Mouse (Mus musculus) liver, embryonic 15.5 days (tissue): ENCODE measurements around the gene Ccnyl1. TPM values are rescaled to one million over a fixed set of nuclear protein-coding genes. Genes with fewer than 3 reads are reported as not detected.
A peak's percentile ranks its signal among the peaks of the same experiment; 100 is the strongest.
"Not testable (repeated sequence)": the region's sequence is repeated elsewhere in the genome, so short reads cannot be mapped to it uniquely, and the experiment has no call there.

Source experiments
- ATAC-seq: fragments of 200-750 bp; cut with Nextera tagmentation; 2 replicates; pipeline ENCODE4 v1.8.0; 2017; ENCODE audit warnings: moderate number of reproducible peaks, mild to moderate bottlenecking, moderate library complexity; ENCODE audit not compliant: insufficient read depth
- H3K27ac ChIP-seq: fragments of 300-500 bp; sonication (generic); replicated peaks from 2 replicates; pipeline ENCODE4 v1.5.1; 2015; ENCODE audit warnings: mild to moderate bottlenecking, inconsistent platforms
- H3K27me3 ChIP-seq: fragments of 300-500 bp; sonication (generic); 2 replicates; pipeline ENCODE4 v1.6.1; 2015; ENCODE audit warnings: mild to moderate bottlenecking, inconsistent platforms
- H3K36me3 ChIP-seq: fragments of 300-500 bp; sonication (generic); replicated peaks from 2 replicates; pipeline ENCODE4 v1.6.1; 2015; ENCODE audit warnings: moderate library complexity, mild to moderate bottlenecking, inconsistent platforms
- H3K4me1 ChIP-seq: fragments of 300-500 bp; sonication (generic); replicated peaks from 2 replicates; pipeline ENCODE4 v1.6.1; 2015; ENCODE audit warnings: inconsistent platforms
- H3K4me2 ChIP-seq: fragments of 300-500 bp; sonication (generic); 2 replicates; pipeline ENCODE4 v1.6.1; 2015; ENCODE audit warnings: moderate library complexity, mild to moderate bottlenecking, inconsistent platforms
- H3K4me3 ChIP-seq: fragments of 300-500 bp; sonication (generic); replicated peaks from 2 replicates; pipeline ENCODE4 v1.5.1; 2015; ENCODE audit warnings: mild to moderate bottlenecking, inconsistent platforms
- H3K9ac ChIP-seq: fragments of 300-500 bp; sonication (generic); 2 replicates; pipeline ENCODE4 v1.6.1; 2015; ENCODE audit warnings: moderate library complexity, mild to moderate bottlenecking, inconsistent platforms
- H3K9me3 ChIP-seq: fragments of 300-500 bp; sonication (generic); replicated peaks from 2 replicates; pipeline ENCODE4 v1.6.1; 2016; ENCODE audit warnings: inconsistent platforms
- WGBS: fragments of 180-500 bp; shearing (Covaris S2); methylation state at CpG from one replicate; pipeline ENCODE4 v1.1.7; 2015; ENCODE audit warnings: mixed read lengths; ENCODE audit not compliant: insufficient replicate concordance; 5-methylcytosine and 5-hydroxymethylcytosine counted together
- polyA plus RNA-seq: library from polyadenylated mRNA; unstranded; fragments of >200 nt; fragmentation: Nextera tagmentation; extraction: Ambion mirVana; gene quantifications from 2 replicates; pipeline ENCODE4 v1.2.1, GENCODE M21; 2015

Gene Ccnyl1
- 0.67 and 0.98 TPM in 2 replicates for polyA plus RNA-seq

DNA sequence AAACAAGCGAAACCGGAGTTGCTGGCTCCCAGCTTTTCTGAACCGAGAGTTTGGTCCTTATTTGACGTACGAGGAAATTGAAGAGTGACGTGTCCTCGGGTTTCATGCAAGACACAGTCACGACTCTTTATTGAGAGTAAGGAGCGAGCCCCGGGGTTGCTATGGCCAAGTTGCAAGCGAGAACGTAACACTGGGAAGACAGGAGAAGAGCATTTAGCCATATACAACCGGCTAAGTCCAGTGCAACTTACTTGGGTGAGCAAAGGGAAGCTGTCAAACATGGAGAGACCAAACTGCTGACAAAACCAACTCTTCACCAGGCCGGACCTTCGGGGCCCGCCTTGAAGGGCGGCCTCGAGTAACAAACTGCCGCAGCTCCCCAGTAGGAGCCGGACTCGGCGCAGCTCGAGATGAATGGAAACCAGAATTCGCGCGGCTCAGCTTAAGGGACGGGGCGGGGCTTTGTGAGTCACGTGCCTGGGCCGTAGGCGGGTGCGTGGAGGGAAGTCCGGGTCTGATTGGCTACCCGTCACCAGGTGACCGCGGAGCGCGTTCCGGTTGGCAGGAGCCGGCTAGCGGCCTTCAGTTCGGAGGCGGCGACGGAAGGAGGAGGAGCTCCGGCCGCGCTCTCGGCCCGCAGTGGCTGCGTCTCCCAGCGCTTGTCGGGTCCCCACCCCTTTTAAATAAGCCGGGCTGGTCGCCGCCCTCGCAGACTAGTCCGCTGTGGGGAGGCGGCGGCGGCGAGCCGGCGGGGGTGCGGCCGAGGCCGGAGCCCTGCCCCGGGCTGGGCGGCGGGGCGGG lies at the start of gene Ccnyl1:
Gene Ccnyl1 (plus strand): TSS at position 243 of the 801 bp plus-strand sequence.
- under 1% methylated on average over 71 of the region's 71 CpGs for WGBS
- Histone ChIP-seq H3K9me3 (no peaks in the 10 kb centered on the region), H3K27me3 (0 out of 2 replicates have a peak, but pooled peaks cover 2% of the 10 kb centered on the region), H3K36me3 (no peaks in the 10 kb centered on the region), H3K4me1 (peaks cover 34% of the 10 kb centered on the region), H3K9ac (peak within 1 kb of the TSS; percentile 85), H3K27ac (peak within 1 kb of the TSS; percentile 86), H3K4me2 (peak within 1 kb of the TSS; percentile 99), H3K4me3 (peak within 1 kb of the TSS; percentile 73)
- ATAC-seq = peak; percentile 98

DNA sequence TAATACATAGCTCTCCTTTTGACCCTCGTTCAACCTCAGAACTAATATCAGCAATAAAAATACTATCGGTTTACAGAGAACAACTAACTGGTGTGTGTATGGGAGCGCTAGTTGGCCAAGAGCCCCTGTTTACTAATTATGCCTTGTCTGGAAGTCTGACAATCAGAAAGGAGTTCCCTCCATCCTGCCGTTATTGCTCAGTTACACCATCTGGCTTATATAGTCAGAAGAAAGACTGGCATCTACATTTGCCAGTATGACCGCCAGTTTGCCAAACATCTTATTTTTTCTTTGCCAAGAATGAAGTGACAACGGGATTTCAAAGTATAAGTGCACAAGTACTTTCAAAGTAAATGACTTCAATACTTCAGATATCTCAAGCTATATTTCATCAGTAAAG lies 49.2 kb upstream of the Ccnyl1 start:
- Histone ChIP-seq H3K4me3 (no peak overlapping the region), H3K27me3 (no peaks in the 10 kb centered on the region), H3K4me1 (peaks cover 16% of the 10 kb centered on the region), H3K36me3 (no peaks in the 10 kb centered on the region), H3K27ac (no peak overlapping the region), H3K9me3 (no peaks in the 10 kb centered on the region), H3K4me2 (no peak overlapping the region), H3K9ac (no peak overlapping the region)
- 77% methylated on average over 6 of the region's 6 CpGs for WGBS
- no peak for ATAC-seq

- ATAC-seq, H3K4me3 ChIP-seq, H3K4me2 ChIP-seq, H3K27ac ChIP-seq, H3K36me3 ChIP-seq, H3K9me3 ChIP-seq, H3K27me3 ChIP-seq, H3K9ac ChIP-seq: not testable (repeated sequence)
- WGBS = 81% methylated on average over 8 of the region's 8 CpGs
- peaks cover 16% of the 10 kb centered on the region for H3K4me1 ChIP-seq
Measured at GRCm38 (mm10) chr1:64642541-64642940, 47.7 kb upstream of the Ccnyl1 start.

DNA sequence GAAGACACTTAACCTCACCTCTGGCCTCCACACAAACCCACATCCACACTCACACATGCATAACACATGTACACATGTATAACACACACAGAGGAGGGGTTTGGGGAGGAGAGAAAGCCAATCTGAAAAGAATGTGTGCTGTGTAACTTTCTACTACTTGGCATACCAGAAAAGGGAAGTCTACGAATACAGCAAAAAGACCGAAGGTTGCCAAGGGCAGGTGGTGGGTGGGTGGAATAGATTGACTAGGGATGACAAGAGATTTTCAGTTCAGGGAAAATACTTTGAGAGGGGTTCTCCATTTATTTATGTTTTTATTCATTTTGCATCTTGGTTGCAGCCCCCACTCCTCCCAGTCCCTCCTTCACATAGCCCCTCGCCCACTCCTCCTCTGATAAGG lies 45.7 kb upstream of the Ccnyl1 start:
- H3K36me3 ChIP-seq = no peaks in the 10 kb centered on the region
- H3K27ac ChIP-seq = no peak overlapping the region
- H3K4me3 ChIP-seq = no peak overlapping the region
- H3K4me2 ChIP-seq = no peak overlapping the region
- H3K4me1 ChIP-seq = peaks cover 5% of the 10 kb centered on the region
- no peaks in the 10 kb centered on the region for H3K9me3 ChIP-seq
- ATAC-seq = no peak
- H3K27me3 ChIP-seq = no peaks in the 10 kb centered on the region
- 69% methylated on average over 3 of the region's 3 CpGs for WGBS
- no peak overlapping the region for H3K9ac ChIP-seq

GRCm38 (mm10) chr1:64649362-64650124 lies 40.7 kb upstream of the Ccnyl1 start:
- Histone ChIP-seq H3K9me3 (no peaks in the 10 kb centered on the region), H3K36me3 (no peaks in the 10 kb centered on the region), H3K4me2 (no peak overlapping the region), H3K27me3 (no peaks in the 10 kb centered on the region; the same call in 1 of the 2 replicates), H3K27ac (no peak overlapping the region), H3K9ac (no peak overlapping the region), H3K4me1 (no peaks in the 10 kb centered on the region), H3K4me3 (no peak overlapping the region)
- ATAC-seq = no peak
- 64% methylated on average over 11 of the region's 11 CpGs for WGBS

DNA sequence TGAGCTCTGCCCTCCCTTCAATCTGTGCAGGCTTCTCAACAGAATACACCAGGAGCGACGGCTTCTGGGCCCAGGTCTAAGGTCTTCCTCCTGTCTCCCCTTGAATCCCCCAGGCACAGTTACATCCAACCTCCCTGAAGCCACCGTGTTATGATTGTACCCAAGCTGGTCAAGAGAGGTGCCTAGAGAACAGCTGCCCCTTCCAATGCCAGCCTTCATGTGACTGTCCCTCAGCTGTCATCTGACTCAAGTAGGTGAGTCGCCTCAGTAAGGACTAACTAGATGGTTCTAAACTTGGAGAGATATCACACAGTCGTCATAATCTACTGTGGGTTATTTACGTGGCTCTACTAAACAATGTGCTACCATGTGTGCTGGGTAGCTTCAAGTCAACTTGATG lies 36.6 kb upstream of the Ccnyl1 start:
- WGBS = 59% methylated on average over 6 of the region's 6 CpGs
- no peak overlapping the region for H3K27ac ChIP-seq
- no peaks in the 10 kb centered on the region; the same call in 1 of the 2 replicates for H3K27me3 ChIP-seq
- H3K9ac ChIP-seq = no peak overlapping the region
- ATAC-seq = no peak
- H3K36me3 ChIP-seq = no peaks in the 10 kb centered on the region
- no peak overlapping the region for H3K4me3 ChIP-seq
- H3K9me3 ChIP-seq = no peaks in the 10 kb centered on the region
- H3K4me2 ChIP-seq = no peak overlapping the region
- H3K4me1 ChIP-seq = no peaks in the 10 kb centered on the region

DNA sequence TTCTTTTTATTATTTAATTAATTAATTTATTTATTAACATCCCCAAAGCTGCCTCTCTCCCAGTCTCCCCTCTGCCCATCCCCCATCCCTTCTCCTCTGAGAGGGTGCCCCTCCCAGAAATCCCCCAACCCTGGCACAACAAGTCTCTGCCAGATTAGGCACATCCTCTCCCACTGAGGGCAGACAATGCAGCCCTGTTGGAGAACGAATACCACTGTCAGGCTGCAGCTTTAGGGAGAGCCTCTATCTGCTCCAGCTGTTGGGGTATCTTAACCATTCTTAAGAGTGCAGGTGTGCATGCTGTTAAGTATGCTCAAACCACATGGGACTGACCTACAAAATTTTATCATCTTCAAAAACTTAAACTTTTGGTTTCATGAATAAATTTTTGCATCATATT lies 34.8 kb upstream of the Ccnyl1 start:
- H3K4me1 ChIP-seq = no peaks in the 10 kb centered on the region
- no peaks in the 10 kb centered on the region; the same call in 1 of the 2 replicates for H3K27me3 ChIP-seq
- H3K27ac ChIP-seq = no peak overlapping the region
- 43% methylated on average over 1 of the region's 1 CpGs for WGBS
- no peak overlapping the region for H3K4me3 ChIP-seq
- no peaks in the 10 kb centered on the region for H3K36me3 ChIP-seq
- H3K9me3 ChIP-seq = no peaks in the 10 kb centered on the region
- no peak for ATAC-seq
- no peak overlapping the region for H3K4me2 ChIP-seq
- no peak overlapping the region for H3K9ac ChIP-seq

GRCm38 (mm10) chr1:64656423-64657129 lies 33.7 kb upstream of the Ccnyl1 start:
- peak; percentile 57 for ATAC-seq
- H3K36me3 ChIP-seq = no peaks in the 10 kb centered on the region
- 67% methylated on average over 3 of the region's 3 CpGs for WGBS
- H3K4me1 ChIP-seq = no peaks in the 10 kb centered on the region
- no peaks in the 10 kb centered on the region for H3K9me3 ChIP-seq
- H3K27me3 ChIP-seq = no peaks in the 10 kb centered on the region; the same call in 1 of the 2 replicates
- H3K9ac ChIP-seq = no peak overlapping the region
- H3K27ac ChIP-seq = no peak overlapping the region
- H3K4me2 ChIP-seq = no peak overlapping the region
- H3K4me3 ChIP-seq = no peak overlapping the region

GRCm38 (mm10) chr1:64658876-64659275 lies 31.4 kb upstream of the Ccnyl1 start:
- Histone ChIP-seq H3K36me3 (no peaks in the 10 kb centered on the region), H3K9ac (no peak overlapping the region), H3K4me3 (no peak overlapping the region), H3K4me2 (no peak overlapping the region), H3K9me3 (no peaks in the 10 kb centered on the region), H3K27ac (no peak overlapping the region), H3K4me1 (no peaks in the 10 kb centered on the region), H3K27me3 (no peaks in the 10 kb centered on the region)
- WGBS = 25% methylated on average over 7 of the region's 7 CpGs
- ATAC-seq = no peak

GRCm38 (mm10) chr1:64667111-64667633 lies 23.1 kb upstream of the Ccnyl1 start:
- no peaks in the 10 kb centered on the region for H3K9me3 ChIP-seq
- H3K9ac ChIP-seq = no peak overlapping the region
- H3K36me3 ChIP-seq = no peaks in the 10 kb centered on the region
- no peak overlapping the region for H3K27ac ChIP-seq
- 71% methylated on average over 2 of the region's 2 CpGs for whole genome bisulfite sequencing
- no peak overlapping the region for H3K4me2 ChIP-seq
- no peak overlapping the region for H3K4me3 ChIP-seq
- no peaks in the 10 kb centered on the region for H3K4me1 ChIP-seq
- ATAC-seq = no peak
- H3K27me3 ChIP-seq = no peaks in the 10 kb centered on the region

DNA sequence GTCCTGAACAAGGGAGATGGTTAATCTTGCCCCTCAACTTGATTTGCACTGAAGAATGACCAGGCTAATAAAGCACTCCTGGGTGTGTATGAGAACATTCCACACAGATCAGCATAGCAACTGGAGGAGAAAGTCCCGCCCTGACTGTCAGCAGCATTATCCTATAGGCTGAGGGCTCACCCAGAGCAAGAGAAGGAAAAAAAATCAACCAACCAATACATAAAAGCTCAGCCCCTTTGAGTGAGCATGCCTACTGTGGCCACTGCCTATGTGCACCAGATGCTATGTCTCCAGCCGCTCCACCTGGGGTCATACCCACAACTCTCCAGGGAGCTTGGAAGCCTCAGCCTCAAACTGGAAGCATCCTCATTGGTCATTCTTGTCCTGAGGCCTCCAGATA lies 20.8 kb upstream of the Ccnyl1 start:
- no peak overlapping the region for H3K9ac ChIP-seq
- no peak for ATAC-seq
- H3K27me3 ChIP-seq = no peaks in the 10 kb centered on the region
- WGBS = 44% methylated on average over 2 of the region's 2 CpGs
- no peaks in the 10 kb centered on the region for H3K9me3 ChIP-seq
- H3K4me2 ChIP-seq = no peak overlapping the region
- no peaks in the 10 kb centered on the region for H3K36me3 ChIP-seq
- H3K4me3 ChIP-seq = no peak overlapping the region
- H3K27ac ChIP-seq = no peak overlapping the region
- no peaks in the 10 kb centered on the region for H3K4me1 ChIP-seq
